Mouse (Mus musculus): ENCODE data around the gene Vwa5b1. TPM values are rescaled to one million over a fixed set of nuclear protein-coding genes. Genes with fewer than 3 reads are reported as not detected.
A peak's percentile ranks its signal among the peaks of the same experiment; 100 is the strongest.

Gene Vwa5b1
- total RNA-seq, 2 experiments from 2014 or later, result not detected

DNA sequence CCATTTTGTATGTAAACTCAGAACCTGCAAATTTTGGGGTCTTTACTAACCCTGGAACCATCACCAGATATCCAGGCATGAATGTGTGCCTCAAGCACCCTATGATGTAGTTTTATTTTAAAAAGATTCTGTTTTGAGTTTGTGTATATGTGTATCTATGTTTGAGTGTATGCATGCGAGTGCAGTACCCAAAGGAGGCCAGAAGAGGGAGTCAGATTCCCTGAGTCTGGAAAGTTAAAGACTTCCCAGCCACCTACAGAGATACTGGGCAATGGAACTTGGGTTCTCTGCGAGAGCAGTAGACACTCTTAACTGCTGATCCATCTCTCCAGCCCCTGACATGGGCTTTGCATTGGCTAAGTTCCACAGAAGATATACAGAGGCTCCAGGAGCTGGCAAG, 101.8 kb downstream of the Vwa5b1 start:
- no peak for DNase-seq
- intact Hi-C loops (cut with DNase I), result no loop called here

DNA sequence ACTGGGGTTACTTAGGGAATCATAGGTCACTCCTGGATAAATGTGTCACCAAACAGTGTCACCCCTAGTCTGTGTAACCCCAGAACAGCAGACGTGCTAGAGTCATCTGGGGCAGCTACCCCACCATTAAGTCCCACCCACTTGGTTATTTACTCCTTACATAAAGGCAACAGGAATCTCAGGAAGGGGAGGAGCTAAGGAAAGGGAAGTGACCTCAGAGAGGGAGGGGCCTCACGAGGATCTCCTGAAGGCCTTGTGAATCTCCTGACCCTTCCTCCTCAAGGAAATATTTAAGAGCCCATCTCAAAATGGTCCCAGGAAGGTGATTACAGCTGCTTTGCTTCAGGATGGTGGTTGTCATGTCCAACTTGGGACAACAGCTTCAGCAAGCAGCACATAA, 103.9 kb downstream of the Vwa5b1 start:
- DNase-seq, result no peak
- intact Hi-C loops (cut with DNase I), result no loop called here

DNA sequence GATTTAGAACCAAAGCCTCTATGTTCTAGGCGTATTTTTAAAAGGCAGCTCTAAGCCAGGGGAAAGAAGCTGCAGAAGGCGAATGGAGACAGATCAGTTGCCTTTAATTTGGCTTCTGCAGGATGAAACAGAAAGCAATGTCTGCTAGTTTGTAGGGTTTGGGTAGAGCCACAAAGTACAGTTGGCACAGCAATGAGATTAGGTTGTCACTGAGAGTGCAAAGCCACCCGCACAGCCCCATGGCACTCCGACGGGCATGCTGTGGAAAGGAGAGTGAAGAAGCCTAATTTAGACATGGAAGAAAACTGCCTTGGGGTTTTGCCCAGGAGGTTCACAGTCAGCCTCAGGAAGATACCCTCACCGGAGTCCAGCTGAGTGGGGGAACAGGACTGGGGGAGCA, 105.7 kb downstream of the Vwa5b1 start:
- intact Hi-C loops (cut with DNase I), result no loop called here
- no peak for DNase-seq

DNA sequence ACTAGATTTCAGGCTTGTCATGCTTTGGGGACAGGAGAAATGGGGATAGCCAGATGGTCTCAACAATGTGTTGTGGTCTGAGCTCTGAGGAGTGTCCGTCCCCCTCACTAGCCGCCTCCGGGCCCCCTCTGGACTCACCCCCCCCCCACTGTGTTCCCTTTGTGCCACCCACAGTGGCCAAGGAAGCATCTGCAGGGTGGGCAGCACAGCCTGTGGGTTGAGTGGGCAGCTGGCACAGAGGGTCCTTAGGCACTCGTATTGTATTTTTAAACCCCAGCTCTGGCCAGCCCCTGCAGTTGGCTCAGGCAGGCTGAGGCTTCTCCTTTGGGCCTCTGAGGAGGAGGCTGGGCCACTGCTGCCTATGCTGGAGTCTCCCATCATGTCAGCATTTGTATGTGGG, 110.0 kb downstream of the Vwa5b1 start:
- intact Hi-C loops (cut with DNase I), result no loop called here
- DNase-seq, result no peak

DNA sequence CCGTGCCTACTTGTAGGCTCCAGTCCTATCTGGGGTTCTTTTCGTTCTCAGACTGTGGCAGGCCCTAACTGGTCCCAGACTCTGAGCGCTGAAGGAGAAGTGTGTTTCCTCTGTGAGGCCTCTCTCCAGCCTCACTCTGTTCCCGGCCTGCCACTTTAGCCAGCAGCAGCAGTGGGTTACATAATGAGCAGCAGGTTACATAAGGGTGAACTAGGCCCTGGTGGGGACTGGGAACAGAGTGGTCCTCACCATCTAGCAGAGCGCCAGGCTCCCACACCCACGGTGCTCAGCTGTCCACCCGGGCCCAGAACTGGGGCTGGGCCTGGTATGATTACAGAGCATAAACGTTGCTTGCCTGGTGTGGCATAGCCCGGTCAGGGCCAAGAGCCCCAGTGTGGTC, 110.9 kb downstream of the Vwa5b1 start:
- no peak for DNase-seq
- intact Hi-C loops (cut with DNase I), result no loop called here

DNA sequence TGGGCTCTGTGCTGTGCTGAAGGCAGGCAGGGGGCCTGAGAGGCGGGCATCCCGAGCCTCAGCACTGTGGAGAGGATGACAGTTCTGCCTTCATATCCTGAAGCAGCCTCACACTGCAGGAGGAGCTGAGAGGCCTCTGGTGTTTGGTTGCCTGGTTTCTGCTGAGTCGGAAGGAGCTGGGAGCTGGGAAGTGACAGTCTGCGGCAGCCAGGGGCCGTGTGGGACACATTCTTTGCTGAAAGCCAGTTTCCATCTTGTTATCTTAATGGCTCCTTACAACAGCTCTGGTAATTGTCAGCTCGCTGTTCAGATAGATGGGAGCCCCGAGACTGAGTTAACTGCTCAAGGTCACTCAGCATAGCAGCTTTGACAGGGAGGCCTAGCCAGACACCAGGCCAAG, 111.9 kb downstream of the Vwa5b1 start:
- intact Hi-C loops (cut with DNase I), result no loop called here
- DNase-seq, result no peak

DNA sequence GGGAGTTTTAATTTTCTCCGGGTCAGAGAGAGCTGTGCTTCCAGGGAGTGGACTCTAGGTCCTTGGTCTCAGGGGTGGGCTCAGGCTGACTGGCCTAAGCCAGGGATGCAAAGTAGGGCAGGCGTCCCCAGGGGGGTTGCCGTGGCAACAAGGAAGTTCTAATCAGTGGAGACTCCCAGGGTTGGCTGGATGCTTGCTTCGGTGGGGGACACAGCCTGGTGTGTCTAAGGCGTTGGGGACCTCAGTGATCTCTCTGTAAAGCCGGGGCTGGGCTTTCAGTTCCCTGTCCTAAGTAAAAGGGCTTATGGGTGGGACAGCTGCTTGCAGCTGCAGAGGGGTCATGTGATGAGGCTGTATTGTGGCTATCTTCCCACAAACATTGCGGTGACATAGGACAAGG, 113.4 kb downstream of the Vwa5b1 start:
- peak; percentile 66 to 70 for DNase-seq
- intact Hi-C loops (cut with DNase I), result no loop called here

DNA sequence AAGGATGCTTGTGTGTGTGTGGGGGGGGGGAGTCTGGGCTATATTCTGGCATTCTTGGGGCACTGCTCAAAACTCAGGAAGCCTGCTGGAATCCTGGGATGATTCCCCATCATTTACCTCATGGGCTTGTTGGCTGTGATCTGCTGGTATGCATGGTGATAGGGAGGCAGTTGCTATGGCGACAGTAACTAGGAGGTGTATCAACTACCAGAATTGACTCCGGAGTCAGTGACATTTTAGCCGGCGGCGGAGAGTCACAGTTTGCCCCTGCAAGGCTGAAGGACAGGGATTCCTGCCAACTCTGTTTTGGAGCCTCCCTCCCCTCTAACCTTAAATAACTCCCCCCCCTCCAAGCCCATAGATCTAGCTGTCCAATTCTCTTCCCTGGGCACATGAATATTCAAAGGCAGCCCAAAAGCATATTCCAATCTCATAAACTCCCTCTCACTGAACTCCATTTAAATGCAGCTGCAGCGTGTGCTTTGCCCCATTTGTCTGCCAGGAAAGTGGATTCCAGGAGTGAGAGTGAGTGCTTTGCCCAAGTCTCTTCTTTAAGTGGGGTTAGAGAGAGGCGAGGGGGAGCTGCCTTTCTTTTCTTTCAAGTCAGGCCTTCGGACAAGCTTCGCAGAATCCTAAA, 118.4 kb downstream of the Vwa5b1 start:
- DNase-seq, result no peak
- intact Hi-C loops (cut with DNase I), result no loop called here

DNA sequence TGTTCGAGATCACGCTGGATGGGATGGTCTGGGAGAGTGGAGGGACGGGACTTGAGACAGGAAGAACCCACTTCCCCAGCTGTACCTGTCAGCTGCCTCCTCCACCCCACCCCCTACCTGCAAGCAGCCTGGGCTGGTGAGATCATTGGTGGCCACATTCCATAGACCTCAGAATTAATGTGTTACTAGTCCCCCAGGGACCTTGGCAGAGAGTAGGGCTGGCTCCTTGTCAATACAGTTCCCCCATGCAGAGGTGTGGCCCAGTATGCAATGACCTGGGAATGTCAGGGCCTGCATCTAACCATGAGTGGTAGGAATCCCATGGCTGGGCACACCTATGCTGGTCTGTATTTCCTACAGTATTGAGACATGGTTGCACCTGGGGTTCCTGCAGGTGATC, 119.2 kb downstream of the Vwa5b1 start:
- intact Hi-C loops (cut with DNase I), result no loop called here
- DNase-seq, result no peak

Other genes starting within 250 kb of the Vwa5b1 start
- gene Fam43b, start 239.4 kb downstream of the Vwa5b1 start, total RNA-seq (2021), result not detected
- 10 to 100 TPM; 70.0 to 72.5 TPM for gene Mul1, start 201.2 kb downstream of the Vwa5b1 start, total RNA-seq (2021)
- gene Camk2n1, start 181.6 kb downstream of the Vwa5b1 start, total RNA-seq (2021), result 1 to 10 TPM; 8.4 to 8.7 TPM
- not detected for gene Pla2g2c, start 88.9 kb upstream of the Vwa5b1 start, total RNA-seq (2021)
- 1 to 10 TPM in 1 of 2 experiments, under 1 TPM in 1; 0.93 to 1.7 TPM for gene Ubxn10, start 101.3 kb upstream of the Vwa5b1 start, total RNA-seq (2021)
- gene Pla2g2f, start 121.7 kb upstream of the Vwa5b1 start, total RNA-seq (2021), result under 1 TPM; 0.20 to 0.36 TPM
- under 1 TPM in 1 of 2 experiments, not detected in 1; 0.17 TPM for gene Pla2g2d, start 139.9 kb upstream of the Vwa5b1 start, total RNA-seq (2021)
- 10 to 100 TPM; 22.4 to 30.4 TPM for gene Pla2g5, start 227.6 kb upstream of the Vwa5b1 start, total RNA-seq (2021)
- gene Gm13030, start 238.1 kb upstream of the Vwa5b1 start, total RNA-seq (2021), result not detected
- gene Pla2g2e, start 242.1 kb upstream of the Vwa5b1 start, total RNA-seq (2021), result 1 to 10 TPM; 1.4 TPM

All from heart, postnatal 14 days (tissue).